Mouse (Mus musculus) liver, embryonic 11.5 days (tissue): Measurements from ENCODE around the gene Nanog. TPM values are rescaled to one million over a fixed set of nuclear protein-coding genes. Genes with fewer than 3 reads are reported as not detected.
"Not testable (repeated sequence)": the region's sequence is repeated elsewhere in the genome, so short reads cannot be mapped to it uniquely, and the experiment has no call there.

ENCODE experiments used
- ATAC-seq: fragments of 200-750 bp; cut with Nextera tagmentation; replicated peaks from 2 replicates; pipeline ENCODE4 v1.8.0; 2017; ENCODE audit warnings: moderate number of reproducible peaks, mild to moderate bottlenecking, moderate TSS enrichment, moderate library complexity; ENCODE audit not compliant: low FRiP score
- DNase-seq: peaks from one replicate; pipeline ENCODE4 v3.0.0-alpha.2; 2017; ENCODE audit warnings: low spot score
- H3K27ac ChIP-seq: fragments of 300-500 bp; sonication (generic); 2 replicates; pipeline ENCODE4 v1.5.1; 2014; ENCODE audit warnings: mild to moderate bottlenecking, low read depth, low read length, control low read depth
- H3K27me3 ChIP-seq: fragments of 300-500 bp; sonication (generic); replicated peaks from 2 replicates; pipeline ENCODE4 v1.6.1; 2014; ENCODE audit warnings: low read length, mixed read lengths; ENCODE audit not compliant: control insufficient read depth, insufficient read depth
- H3K36me3 ChIP-seq: fragments of 300-500 bp; sonication (generic); 2 replicates; pipeline ENCODE4 v1.6.1; 2014; ENCODE audit warnings: mild to moderate bottlenecking, low read length, moderate library complexity, mixed read lengths; ENCODE audit not compliant: control insufficient read depth, insufficient read depth
- H3K4me1 ChIP-seq: fragments of 300-500 bp; sonication (generic); replicated peaks from 2 replicates; pipeline ENCODE4 v1.6.1; 2014; ENCODE audit warnings: low read length, mixed read lengths; ENCODE audit not compliant: control insufficient read depth, insufficient read depth
- H3K4me2 ChIP-seq: fragments of 300-500 bp; sonication (generic); 2 replicates; pipeline ENCODE4 v1.6.1; 2014; ENCODE audit warnings: mild to moderate bottlenecking, control low read depth, moderate library complexity
- H3K4me3 ChIP-seq: fragments of 300-500 bp; sonication (generic); 2 replicates; pipeline ENCODE4 v1.5.1; 2014; ENCODE audit warnings: low read depth, low read length, control low read depth
- H3K9ac ChIP-seq: fragments of 300-500 bp; sonication (generic); 2 replicates; pipeline ENCODE4 v1.6.1; 2014; ENCODE audit warnings: low read depth, low read length, control low read depth
- H3K9me3 ChIP-seq: fragments of 300-500 bp; sonication (generic); 2 replicates; pipeline ENCODE4 v1.6.1; 2016; ENCODE audit warnings: low read length, inconsistent platforms, mixed read lengths; ENCODE audit not compliant: control insufficient read depth
- WGBS: fragments of 180-500 bp; shearing (Covaris S2); extraction: QIAGEN DNeasy Blood & Tissue Kit; methylation state at CpG from one replicate; pipeline ENCODE4 v1.1.7; 2014; 5-methylcytosine and 5-hydroxymethylcytosine counted together
- polyA plus RNA-seq: library from polyadenylated mRNA; unstranded; fragments of >200 nt; fragmentation: Nextera tagmentation; extraction: Ambion mirVana; gene quantifications from 2 replicates; pipeline ENCODE4 v1.2.1, GENCODE M21; 2014

Gene Nanog
- polyA plus RNA-seq, 1 experiment from 2014 or later: 0.08 TPM

- H3K4me2 ChIP-seq, H3K4me1 ChIP-seq, DNase-seq, H3K36me3 ChIP-seq, H3K27me3 ChIP-seq, H3K4me3 ChIP-seq, H3K27ac ChIP-seq, H3K9ac ChIP-seq, H3K9me3 ChIP-seq, ATAC-seq: not testable (repeated sequence)
- WGBS: 90% methylated on average over 7 of the region's 7 CpGs
Observed at GRCm38 (mm10) chr6:122713116-122713515, 5.8 kb downstream of the Nanog start.

- ATAC-seq (peak; percentile 37; the same call in 1 of the 2 replicates), DNase-seq (no peak)
- Histone ChIP-seq H3K9me3 (no peaks in the 10 kb centered on the region), H3K27me3 (no peaks in the 10 kb centered on the region), H3K4me2 (no peak overlapping the region), H3K27ac (no peak overlapping the region), H3K9ac (no peak overlapping the region), H3K4me1 (peaks cover 6% of the 10 kb centered on the region), H3K36me3 (no peaks in the 10 kb centered on the region), H3K4me3 (no peak overlapping the region)
- 44% methylated on average over 7 of the region's 7 CpGs for WGBS
Observed at GRCm38 (mm10) chr6:122714707-122715365, 7.5 kb downstream of the Nanog start.

GRCm38 (mm10) chr6:122715886-122716285 lies 8.6 kb downstream of the Nanog start:
- Histone ChIP-seq H3K27me3 (no peaks in the 10 kb centered on the region), H3K27ac (no peak overlapping the region), H3K4me3 (no peak overlapping the region), H3K36me3 (no peaks in the 10 kb centered on the region), H3K9me3 (no peaks in the 10 kb centered on the region), H3K4me2 (no peak overlapping the region), H3K9ac (no peak overlapping the region), H3K4me1 (peaks cover 6% of the 10 kb centered on the region)
- no peak for DNase-seq
- ATAC-seq: no peak
- 31% methylated on average over 4 of the region's 4 CpGs for WGBS

GRCm38 (mm10) chr6:122718224-122718623 lies 10.9 kb downstream of the Nanog start:
- peak; percentile 47 for ATAC-seq
- H3K9ac ChIP-seq, H3K27me3 ChIP-seq, H3K4me2 ChIP-seq, H3K4me3 ChIP-seq, DNase-seq, H3K27ac ChIP-seq, H3K4me1 ChIP-seq, H3K36me3 ChIP-seq, H3K9me3 ChIP-seq: not testable (repeated sequence)
- 79% methylated on average over 1 of the region's 1 CpGs for WGBS

GRCm38 (mm10) chr6:122719942-122720341 lies 12.7 kb downstream of the Nanog start:
- Histone ChIP-seq H3K4me1 (peaks cover 6% of the 10 kb centered on the region), H3K36me3 (no peaks in the 10 kb centered on the region), H3K27ac (no peak overlapping the region), H3K4me3 (no peak overlapping the region), H3K4me2 (no peak overlapping the region), H3K9ac (no peak overlapping the region), H3K9me3 (no peaks in the 10 kb centered on the region), H3K27me3 (no peaks in the 10 kb centered on the region)
- 25% methylated on average over 2 of the region's 2 CpGs for WGBS
- ATAC-seq (peak; percentile 33; the same call in 1 of the 2 replicates), DNase-seq (no peak)

- H3K27me3 ChIP-seq: peaks cover 3% of the 10 kb centered on the region; the same call in 1 of the 2 replicates
- H3K4me2 ChIP-seq: peak overlapping the region; percentile 86
- H3K9me3 ChIP-seq: no peaks in the 10 kb centered on the region
- H3K4me1 ChIP-seq: peaks cover 10% of the 10 kb centered on the region; the same call in 1 of the 2 replicates
- peak; percentile 60 for DNase-seq
- H3K9ac ChIP-seq: no peak overlapping the region
- no peak overlapping the region for H3K4me3 ChIP-seq
- no peak overlapping the region for H3K27ac ChIP-seq
- 16% methylated on average over 8 of the region's 8 CpGs for WGBS
- peaks cover 9% of the 10 kb centered on the region; the same call in 1 of the 2 replicates for H3K36me3 ChIP-seq
- ATAC-seq: peak; percentile 11
Observed at GRCm38 (mm10) chr6:122739952-122740351, 32.7 kb downstream of the Nanog start.

GRCm38 (mm10) chr6:122741460-122742227 lies 34.4 kb downstream of the Nanog start:
- Histone ChIP-seq H3K4me3 (peak overlapping the region; percentile 55), H3K27ac (no peak overlapping the region), H3K27me3 (peaks cover 3% of the 10 kb centered on the region; the same call in 1 of the 2 replicates), H3K9me3 (no peaks in the 10 kb centered on the region), H3K4me2 (peak overlapping the region; percentile 86), H3K36me3 (peaks cover 6% of the 10 kb centered on the region; the same call in 1 of the 2 replicates), H3K4me1 (peaks cover 10% of the 10 kb centered on the region; the same call in 1 of the 2 replicates), H3K9ac (peak overlapping the region; percentile 61)
- DNase-seq (no peak), ATAC-seq (peak; percentile 7; the same call in 1 of the 2 replicates)
- WGBS: 7% methylated on average over 25 of the region's 25 CpGs

GRCm38 (mm10) chr6:122742228-122742899 lies 35.1 kb downstream of the Nanog start:
- no peaks in the 10 kb centered on the region for H3K9me3 ChIP-seq
- WGBS: 2% methylated on average over 23 of the region's 23 CpGs
- peak overlapping the region; percentile 55 for H3K4me3 ChIP-seq
- no peak overlapping the region for H3K27ac ChIP-seq
- H3K4me1 ChIP-seq: peaks cover 10% of the 10 kb centered on the region; the same call in 1 of the 2 replicates
- peaks cover 2% of the 10 kb centered on the region; the same call in 1 of the 2 replicates for H3K36me3 ChIP-seq
- peak overlapping the region; percentile 86 for H3K4me2 ChIP-seq
- ATAC-seq (peak; percentile 22; the same call in 1 of the 2 replicates), DNase-seq (no peak)
- peak overlapping the region; percentile 61 for H3K9ac ChIP-seq
- H3K27me3 ChIP-seq: peaks cover 3% of the 10 kb centered on the region; the same call in 1 of the 2 replicates
